Mouse (Mus musculus) E14TG2a.4 (cell line): ENCODE results near the gene Fpr2.
"Not testable (repeated sequence)": the region's sequence is repeated elsewhere in the genome, so short reads cannot be mapped to it uniquely, and the experiment has no call there.

Experiments used
- CTCF ChIP-seq: conservative IDR thresholded peaks from 2 replicates; pipeline ENCODE4 v1.5.1; 2014; ENCODE audit warnings: low read length
- NANOG ChIP-seq: IDR thresholded peaks from 2 replicates; pipeline ENCODE4 v1.6.1; 2014; ENCODE audit warnings: borderline replicate concordance, low read length, mixed read lengths
- POU5F1 ChIP-seq: IDR thresholded peaks from 2 replicates; pipeline ENCODE4 v1.6.1; 2014; ENCODE audit warnings: low read length, borderline replicate concordance

GRCm38 (mm10) chr17:17912618-17913017, 25.0 kb downstream of the Fpr2 start:
- TF ChIP-seq CTCF, NANOG, POU5F1: not testable (repeated sequence)
